Mouse (Mus musculus) lung, adult 2 months (tissue): ENCODE results near the gene Fam133b. TPM values are rescaled to one million over a fixed set of nuclear protein-coding genes. Genes with fewer than 3 reads are reported as not detected.
A peak's percentile ranks its signal among the peaks of the same experiment; 100 is the strongest.

Experiments
- DNase-seq: peaks from one replicate; pipeline ENCODE4 v3.0.0; 2022
- H3K4me1 ChIP-seq: fragments of 200-500 bp; 2 replicates; pipeline ENCODE4 v1.6.1; 2011; ENCODE audit warnings: low read length; ENCODE audit not compliant: control insufficient read depth, insufficient read depth
- H3K4me3 ChIP-seq: fragments of 200-500 bp; replicated peaks from 2 replicates; pipeline ENCODE3; 2011; ENCODE audit warnings: low read depth, mild to moderate bottlenecking, control low read depth, low read length; ENCODE audit errors: extremely low read depth
- CTCF ChIP-seq: fragments of 200-500 bp; IDR thresholded peaks from 2 replicates; pipeline ENCODE4 v1.5.1; 2011; ENCODE audit warnings: mild to moderate bottlenecking, low read length, control low read depth; ENCODE audit not compliant: insufficient read depth
- POLR2A ChIP-seq: fragments of 200-500 bp; IDR thresholded peaks from 2 replicates; pipeline ENCODE4 v1.6.1; 2011; ENCODE audit warnings: low read depth, mild to moderate bottlenecking, control low read depth, low read length, borderline replicate concordance; ENCODE audit errors: extremely low read depth
- WGBS: fragments of 180-500 bp; shearing (Covaris S2); methylation state at CpG from one replicate; pipeline ENCODE4 v1.1.7; 2018; 5-methylcytosine and 5-hydroxymethylcytosine counted together
- polyA plus RNA-seq: library from polyadenylated mRNA; depleted of rRNA; stranded (reverse); fragments of >200 nt; gene quantifications from 2 replicates; pipeline ENCODE4 v1.2.3, GENCODE M21; 2012

Fam133b gene
- polyA plus RNA-seq, 1 experiment, result 6.4 TPM

DNA sequence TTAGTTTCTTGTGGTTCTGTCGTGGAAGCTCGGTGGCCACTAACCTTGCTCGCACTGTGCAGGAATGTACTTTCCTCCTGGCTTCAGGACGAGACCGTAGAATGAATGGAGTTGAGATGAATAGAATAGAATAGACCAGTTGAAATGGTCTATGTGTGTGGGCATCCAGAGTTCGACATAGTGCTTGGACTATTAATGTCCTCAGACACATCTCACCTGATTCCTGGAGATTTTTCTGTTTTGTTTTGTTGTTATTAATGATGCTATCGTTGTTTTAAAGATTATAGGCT is 792 bp downstream of the Fam133b start:
- Histone ChIP-seq H3K4me3 (peak overlapping the region; percentile 95), H3K4me1 (peaks cover 5% of the 10 kb centered on the region)
- TF ChIP-seq CTCF (no peak), POLR2A (no peak)
- DNase-seq, result no peak
- 4% methylated on average over 7 of the region's 7 CpGs for WGBS

GRCm38 (mm10) chr5:3546226-3546625 is 2.6 kb downstream of the Fam133b start:
- no peak for TF ChIP-seq POLR2A
- no peak for TF ChIP-seq CTCF
- 67% methylated on average over 1 of the region's 1 CpGs for WGBS
- DNase-seq, result no peak
- Histone ChIP-seq H3K4me3 (no peak overlapping the region), H3K4me1 (peaks cover 5% of the 10 kb centered on the region)

GRCm38 (mm10) chr5:3551481-3551880 is 7.8 kb downstream of the Fam133b start:
- 83% methylated on average over 1 of the region's 1 CpGs for WGBS
- TF ChIP-seq CTCF (no peak), POLR2A (no peak)
- no peak for DNase-seq
- Histone ChIP-seq H3K4me1 (no peaks in the 10 kb centered on the region; the same call in 1 of the 2 replicates), H3K4me3 (no peak overlapping the region)

GRCm38 (mm10) chr5:3554198-3554597 is 10.6 kb downstream of the Fam133b start:
- no peak for TF ChIP-seq CTCF
- TF ChIP-seq POLR2A, result no peak
- no peak for DNase-seq
- WGBS, result 60% methylated on average over 2 of the region's 2 CpGs
- no peak overlapping the region for H3K4me3 ChIP-seq
- H3K4me1 ChIP-seq, result no peaks in the 10 kb centered on the region; the same call in 1 of the 2 replicates

DNA sequence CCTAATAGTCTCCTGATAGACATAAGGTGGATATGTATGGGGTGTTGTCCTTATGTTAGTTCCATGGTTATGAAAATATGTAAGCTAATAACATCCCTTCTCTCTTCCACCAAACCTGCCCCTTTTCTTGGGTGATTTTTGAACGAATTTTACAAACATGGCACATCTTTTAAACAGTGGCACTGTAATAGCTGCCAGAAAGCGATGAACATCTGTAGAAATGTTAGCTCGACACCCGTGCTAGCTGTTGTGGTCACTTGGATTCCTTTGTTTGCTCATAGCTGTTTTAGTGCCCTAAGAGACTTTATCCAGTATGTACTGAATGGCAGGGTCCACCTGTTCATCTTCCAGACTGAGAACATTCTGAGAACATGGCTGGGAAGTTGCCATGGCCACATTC is 27.6 kb downstream of the Fam133b start, which contains the start of gene 1700109H08Rik:
TSS of gene 1700109H08Rik (plus strand) at position 301 of the 400 bp plus-strand sequence.
- TF ChIP-seq CTCF, result no peak
- no peak for TF ChIP-seq POLR2A
- Histone ChIP-seq H3K4me1 (no peaks in the 10 kb centered on the region), H3K4me3 (no peak within 1 kb of the TSS)
- 96% methylated on average over 4 of the region's 4 CpGs for WGBS
- no peak for DNase-seq

GRCm38 (mm10) chr5:3574825-3575224 is 31.2 kb downstream of the Fam133b start:
- Histone ChIP-seq H3K4me1 (no peaks in the 10 kb centered on the region), H3K4me3 (no peak overlapping the region)
- TF ChIP-seq POLR2A, result no peak
- no peak for TF ChIP-seq CTCF
- no peak for DNase-seq
- WGBS, result 94% methylated on average over 2 of the region's 2 CpGs

DNA sequence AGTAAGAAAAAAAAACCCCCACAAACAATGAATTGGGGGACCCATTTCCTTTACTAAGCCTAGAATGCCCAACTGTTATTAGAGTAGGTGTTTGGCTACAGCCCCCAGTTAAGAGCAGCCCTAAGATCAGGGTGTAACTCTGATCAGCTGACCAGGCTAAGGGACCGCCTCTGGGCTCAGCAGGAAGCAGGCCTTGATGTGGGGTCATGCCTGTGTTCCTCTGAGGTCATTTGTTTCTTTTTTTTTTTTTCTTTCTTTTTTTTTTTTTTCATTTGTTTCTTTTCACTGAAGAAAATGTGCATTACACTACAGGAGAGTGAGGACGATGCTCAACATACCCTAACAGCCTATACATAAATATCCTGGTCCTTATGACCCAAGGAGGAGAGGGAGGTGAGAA is 34.3 kb downstream of the Fam133b start:
- WGBS, result 94% methylated on average over 2 of the region's 2 CpGs
- TF ChIP-seq CTCF (no peak), POLR2A (no peak)
- no peak for DNase-seq
- Histone ChIP-seq H3K4me1 (no peaks in the 10 kb centered on the region), H3K4me3 (no peak overlapping the region)

DNA sequence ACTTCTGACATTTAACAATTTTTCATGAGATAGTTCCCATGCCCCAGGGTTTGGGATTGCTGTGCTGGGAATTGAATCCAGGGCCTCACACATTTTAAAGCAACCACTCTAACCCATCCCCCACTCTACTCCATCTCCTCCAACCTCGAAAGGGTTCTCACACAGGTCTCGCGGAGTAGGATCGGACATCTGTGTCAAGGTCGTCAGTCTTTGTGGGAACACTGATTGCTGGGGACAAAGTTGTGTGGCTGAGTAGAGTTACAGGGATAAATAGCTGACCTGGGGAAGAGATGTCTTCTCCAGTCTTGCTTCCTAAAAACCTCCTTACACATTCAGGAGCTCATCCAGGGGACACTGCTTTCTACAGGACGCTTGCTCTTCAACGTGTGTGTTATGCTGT is 35.4 kb downstream of the Fam133b start:
- no peak overlapping the region for H3K4me3 ChIP-seq
- TF ChIP-seq CTCF (no peak), POLR2A (no peak)
- WGBS, result 90% methylated on average over 7 of the region's 7 CpGs
- H3K4me1 ChIP-seq, result no peaks in the 10 kb centered on the region
- no peak for DNase-seq

DNA sequence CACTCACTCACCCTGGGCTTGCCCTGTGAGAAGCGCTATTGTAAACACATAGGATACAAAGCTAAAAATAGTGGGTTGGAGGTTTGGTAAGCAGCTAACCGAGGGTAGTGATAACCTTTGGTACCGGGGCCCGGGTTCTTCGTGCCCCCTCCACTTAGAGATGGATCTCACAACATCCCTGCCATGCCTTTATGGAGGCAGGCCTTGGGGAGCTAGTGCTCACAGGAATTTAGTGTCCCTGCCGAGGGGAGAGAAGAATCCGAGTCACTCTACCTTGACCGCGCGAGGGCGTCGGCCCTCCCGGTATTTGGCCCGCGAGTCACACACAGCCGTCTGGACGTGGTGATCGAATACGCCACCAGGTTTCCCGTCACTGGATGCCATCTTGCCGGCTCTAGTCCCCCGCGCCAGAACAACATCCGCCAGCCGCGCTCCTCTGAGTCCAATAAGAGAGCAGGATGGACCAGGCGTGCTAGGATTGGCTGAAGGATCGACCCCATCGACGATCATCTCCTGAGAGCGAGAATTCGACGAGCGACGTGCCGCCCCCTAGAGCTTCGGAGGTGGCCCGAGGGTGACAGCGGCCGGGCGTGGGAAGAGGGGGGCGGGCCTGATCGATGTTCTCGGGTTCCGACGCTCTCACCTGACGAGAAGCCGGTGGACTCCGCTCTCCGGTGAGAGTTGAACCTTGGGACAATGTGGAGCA is 52.2 kb downstream of the Fam133b start, which contains the start of gene Pex1:
TSS of gene Pex1 (plus strand) at position 374 of the 706 bp plus-strand sequence.
- peaks cover 3% of the 10 kb centered on the region for H3K4me1 ChIP-seq
- WGBS, result under 1% methylated on average over 50 of the region's 50 CpGs
- DNase-seq, result peak; percentile 87
- TF ChIP-seq POLR2A (peak; percentile 74), CTCF (no peak)
- peak within 1 kb of the TSS; percentile 97 for H3K4me3 ChIP-seq

- TF ChIP-seq CTCF (peak; percentile 66), POLR2A (no peak; the same call in 1 of the 2 replicates)
- DNase-seq, result peak; percentile 75
- under 1% methylated on average over 31 of the region's 31 CpGs for WGBS
- H3K4me1 ChIP-seq, result peaks cover 3% of the 10 kb centered on the region
- H3K4me3 ChIP-seq, result peak within 1 kb of the TSS; percentile 97
Measured at GRCm38 (mm10) chr5:3596399-3596766, 52.8 kb downstream of the Fam133b start, which contains the start of gene Rbm48. TSS of gene Rbm48 (minus strand) at chr5:3596585.

- Histone ChIP-seq H3K4me1 (peaks cover 3% of the 10 kb centered on the region), H3K4me3 (no peak overlapping the region)
- no peak for TF ChIP-seq POLR2A
- TF ChIP-seq CTCF, result no peak
- no peak for DNase-seq
Measured at GRCm38 (mm10) chr5:3597171-3597570, 53.5 kb downstream of the Fam133b start.
